Mouse (Mus musculus) small intestine, adult 2 months (tissue): Measurements from ENCODE around the gene Cmtm5. TPM values are rescaled to one million over a fixed set of nuclear protein-coding genes. Genes with fewer than 3 reads are reported as not detected.
"Not testable (repeated sequence)": the region's sequence is repeated elsewhere in the genome, so short reads cannot be mapped to it uniquely, and the experiment has no call there.

Experiments
- H3K27ac ChIP-seq: fragments of 200-500 bp; 2 replicates; pipeline ENCODE4 v1.5.1; 2012; ENCODE audit warnings: low read depth, low read length, control low read depth, inconsistent platforms; ENCODE audit not compliant: insufficient read depth
- H3K27me3 ChIP-seq: fragments of 200-500 bp; 2 replicates; pipeline ENCODE4 v1.6.1; 2012; ENCODE audit warnings: mild to moderate bottlenecking, moderate library complexity, low read length, inconsistent platforms; ENCODE audit not compliant: control insufficient read depth, insufficient read depth
- H3K36me3 ChIP-seq: fragments of 200-500 bp; 2 replicates; pipeline ENCODE4 v1.6.1; 2012; ENCODE audit warnings: mild to moderate bottlenecking, low read length, control low read depth, inconsistent platforms; ENCODE audit not compliant: control insufficient read depth, insufficient read depth
- H3K4me1 ChIP-seq: fragments of 200-500 bp; 2 replicates; pipeline ENCODE4 v1.6.1; 2012; ENCODE audit warnings: low read length, inconsistent platforms, mixed read lengths; ENCODE audit not compliant: control insufficient read depth, insufficient read depth, insufficient read length
- H3K4me3 ChIP-seq: fragments of 200-500 bp; 2 replicates; pipeline ENCODE4 v1.5.1; 2012; ENCODE audit warnings: low read depth, mild to moderate bottlenecking, control low read depth, inconsistent platforms, low read length, moderate library complexity
- CTCF ChIP-seq: fragments of 200-500 bp; IDR thresholded peaks from 2 replicates; pipeline ENCODE4 v1.5.1; 2012; ENCODE audit warnings: low read depth, mild to moderate bottlenecking, control low read depth, inconsistent platforms, low read length, moderate library complexity, mixed read lengths; ENCODE audit not compliant: insufficient replicate concordance, insufficient read length; ENCODE audit errors: extremely low read depth
- POLR2A ChIP-seq: fragments of 200-500 bp; IDR thresholded peaks from 2 replicates; pipeline ENCODE4 v1.6.1; 2012; ENCODE audit warnings: low read depth, mild to moderate bottlenecking, control low read depth, inconsistent platforms, low read length, moderate library complexity
- WGBS: fragments of 180-500 bp; shearing (Covaris S2); methylation state at CpG from one replicate; pipeline ENCODE4 v1.1.7; 2018; 5-methylcytosine and 5-hydroxymethylcytosine counted together
- polyA plus RNA-seq: library from polyadenylated mRNA; depleted of rRNA; stranded (reverse); fragments of >200 nt; gene quantifications from 2 replicates; pipeline ENCODE4 v1.2.3, GENCODE M21; 2012

Cmtm5 gene
- polyA plus RNA-seq, 1 experiment: 0.46 TPM

GRCm38 (mm10) chr14:54954474-54954873 lies 18.4 kb downstream of the Cmtm5 start:
- H3K4me3 ChIP-seq: no peak overlapping the region
- no peak for TF ChIP-seq POLR2A
- TF ChIP-seq CTCF: no peak
- WGBS: 66% methylated on average over 3 of the region's 3 CpGs
- no peaks in the 10 kb centered on the region for H3K27me3 ChIP-seq
- no peaks in the 10 kb centered on the region for H3K36me3 ChIP-seq
- no peak overlapping the region for H3K27ac ChIP-seq
- no peaks in the 10 kb centered on the region for H3K4me1 ChIP-seq

DNA sequence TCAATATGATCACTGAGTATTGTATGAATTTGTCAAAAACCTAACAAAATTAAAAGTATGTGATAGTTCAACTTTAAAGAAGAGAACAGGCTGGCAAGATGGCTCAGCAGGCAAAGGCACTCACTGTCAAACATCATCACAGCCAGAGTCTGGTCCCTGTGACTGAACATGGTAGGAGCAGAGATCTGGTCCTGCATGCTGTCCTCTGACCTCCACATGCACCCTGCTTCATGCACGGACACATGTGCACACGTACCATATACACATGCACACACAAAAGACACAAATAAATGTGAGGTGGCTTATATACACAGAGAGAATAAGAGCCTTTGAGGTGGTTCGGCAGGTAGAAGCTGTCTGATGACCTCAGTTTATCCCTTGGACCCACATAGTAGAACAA lies 19.4 kb downstream of the Cmtm5 start:
- Histone ChIP-seq H3K4me3 (no peak overlapping the region), H3K4me1 (no peaks in the 10 kb centered on the region), H3K27ac (no peak overlapping the region), H3K36me3 (no peaks in the 10 kb centered on the region), H3K27me3 (no peaks in the 10 kb centered on the region)
- WGBS: 76% methylated on average over 3 of the region's 3 CpGs
- TF ChIP-seq CTCF (no peak), POLR2A (no peak)

GRCm38 (mm10) chr14:54956533-54956932 lies 20.5 kb downstream of the Cmtm5 start:
- WGBS: 76% methylated on average over 9 of the region's 9 CpGs
- H3K4me3 ChIP-seq: no peak overlapping the region
- no peaks in the 10 kb centered on the region for H3K4me1 ChIP-seq
- TF ChIP-seq POLR2A: no peak
- TF ChIP-seq CTCF: no peak
- H3K27me3 ChIP-seq: no peaks in the 10 kb centered on the region
- no peak overlapping the region for H3K27ac ChIP-seq
- no peaks in the 10 kb centered on the region for H3K36me3 ChIP-seq

- H3K4me1 ChIP-seq: no peaks in the 10 kb centered on the region
- WGBS: 79% methylated on average over 4 of the region's 4 CpGs
- no peak overlapping the region for H3K4me3 ChIP-seq
- no peak for TF ChIP-seq POLR2A
- TF ChIP-seq CTCF: no peak
- no peaks in the 10 kb centered on the region for H3K36me3 ChIP-seq
- H3K27ac ChIP-seq: no peak overlapping the region
- no peaks in the 10 kb centered on the region for H3K27me3 ChIP-seq
These were observed 22.4 kb downstream of the Cmtm5 start for GRCm38 (mm10) chr14:54958503-54958902.

DNA sequence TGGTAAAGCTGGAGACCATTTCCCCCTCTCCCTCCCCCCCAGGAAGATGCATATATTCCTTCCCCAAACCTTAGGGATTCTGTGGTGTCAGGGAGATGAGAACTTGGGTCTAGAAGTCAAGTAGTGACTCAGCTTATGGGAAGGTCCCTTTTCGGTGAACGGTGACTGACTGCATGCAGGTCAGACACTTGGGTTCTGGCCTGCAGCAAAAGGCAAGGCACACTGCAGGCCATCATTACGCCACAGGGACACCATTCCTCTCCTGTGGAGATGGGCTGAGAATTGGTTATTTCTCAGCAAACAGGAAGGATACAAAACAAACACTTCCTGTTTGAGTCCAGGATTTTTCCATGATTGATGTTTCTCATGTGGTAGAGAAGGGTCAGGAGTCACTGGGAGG lies 23.1 kb downstream of the Cmtm5 start:
- WGBS: 87% methylated on average over 3 of the region's 3 CpGs
- no peak for TF ChIP-seq POLR2A
- TF ChIP-seq CTCF: no peak
- Histone ChIP-seq H3K4me1 (no peaks in the 10 kb centered on the region), H3K27ac (no peak overlapping the region), H3K27me3 (no peaks in the 10 kb centered on the region), H3K4me3 (no peak overlapping the region), H3K36me3 (no peaks in the 10 kb centered on the region)

DNA sequence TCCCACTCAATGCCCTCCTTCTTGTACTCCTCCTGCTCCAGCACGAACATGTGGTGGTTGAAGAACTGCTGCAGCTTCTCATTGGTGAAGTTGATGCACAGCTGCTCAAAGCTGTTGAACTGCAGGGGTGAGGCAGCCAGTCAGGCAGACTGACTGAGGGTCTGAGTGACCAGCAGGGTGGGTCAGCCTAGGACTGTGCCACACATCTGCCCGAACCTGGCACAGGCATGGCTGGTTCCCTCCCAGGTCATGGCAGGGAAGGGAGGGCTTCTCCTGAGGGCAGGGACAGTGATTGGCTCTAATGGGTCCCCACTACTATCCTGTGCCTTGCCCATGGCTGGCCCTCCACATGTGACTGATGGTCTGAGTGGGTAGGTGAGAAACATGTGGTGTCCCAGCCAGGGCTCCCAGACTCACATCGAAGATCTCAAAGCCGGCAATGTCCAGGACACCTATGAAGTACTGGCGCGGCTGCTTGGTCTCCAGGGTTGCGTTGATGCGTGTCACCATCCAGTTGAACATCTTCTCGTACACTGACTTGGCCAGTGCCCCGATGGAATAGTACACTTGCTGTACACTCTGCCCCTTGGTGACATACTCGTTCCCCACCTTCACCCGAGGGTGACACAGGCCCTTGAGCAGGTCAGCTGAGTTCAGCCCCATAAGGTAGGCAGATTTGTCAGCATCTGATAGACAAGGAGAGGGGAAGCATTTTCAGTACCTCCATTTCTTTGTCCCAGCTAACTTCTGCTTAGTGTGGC lies 24.0 kb downstream of the Cmtm5 start:
- H3K27me3 ChIP-seq, H3K4me3 ChIP-seq, H3K4me1 ChIP-seq, H3K27ac ChIP-seq, H3K36me3 ChIP-seq: not testable (repeated sequence)
- 90% methylated on average over 12 of the region's 12 CpGs for WGBS

DNA sequence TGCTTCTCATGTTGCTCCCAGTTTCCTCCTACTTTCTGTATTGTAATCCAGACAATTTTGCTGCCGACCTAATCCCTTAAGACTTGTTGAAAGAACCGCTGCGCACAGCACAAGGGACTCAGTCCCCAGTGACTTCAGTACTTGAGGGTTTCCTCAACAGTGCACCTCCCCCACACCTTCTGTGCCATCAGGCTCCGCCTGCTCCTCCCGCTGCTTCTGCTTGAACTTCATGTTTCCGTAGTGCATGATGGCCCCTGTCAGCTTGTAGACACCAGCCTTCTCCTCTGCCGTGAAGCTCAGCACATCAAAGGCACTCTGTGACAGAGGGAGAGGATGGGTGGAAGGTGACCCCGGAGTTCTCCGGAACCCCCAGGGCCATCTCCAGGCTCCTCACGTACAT lies 24.7 kb downstream of the Cmtm5 start:
- H3K27ac ChIP-seq: no peak overlapping the region
- no peak overlapping the region for H3K4me3 ChIP-seq
- WGBS: 67% methylated on average over 10 of the region's 10 CpGs
- no peaks in the 10 kb centered on the region for H3K4me1 ChIP-seq
- TF ChIP-seq POLR2A (no peak), CTCF (no peak)
- no peaks in the 10 kb centered on the region for H3K27me3 ChIP-seq
- no peaks in the 10 kb centered on the region for H3K36me3 ChIP-seq

GRCm38 (mm10) chr14:54961487-54961886 lies 25.4 kb downstream of the Cmtm5 start:
- no peaks in the 10 kb centered on the region for H3K27me3 ChIP-seq
- H3K27ac ChIP-seq: no peak overlapping the region
- no peaks in the 10 kb centered on the region for H3K4me1 ChIP-seq
- no peak overlapping the region for H3K4me3 ChIP-seq
- 77% methylated on average over 5 of the region's 5 CpGs for WGBS
- TF ChIP-seq POLR2A (no peak), CTCF (no peak)
- no peaks in the 10 kb centered on the region for H3K36me3 ChIP-seq
